Mouse (Mus musculus) layer of hippocampus, adult 11-12 months (tissue): ENCODE measurements at regions not wholly inside any gene's neighbourhood (a gene's known extent, or its start where the extent isn't known, plus 50 kb on each side); places are given as distances from the start of the nearest gene placed in this dataset.

Experiments
- DNase-seq: peaks from one replicate; pipeline ENCODE4 v3.0.0; 2022; ENCODE audit warnings: low spot score

DNA sequence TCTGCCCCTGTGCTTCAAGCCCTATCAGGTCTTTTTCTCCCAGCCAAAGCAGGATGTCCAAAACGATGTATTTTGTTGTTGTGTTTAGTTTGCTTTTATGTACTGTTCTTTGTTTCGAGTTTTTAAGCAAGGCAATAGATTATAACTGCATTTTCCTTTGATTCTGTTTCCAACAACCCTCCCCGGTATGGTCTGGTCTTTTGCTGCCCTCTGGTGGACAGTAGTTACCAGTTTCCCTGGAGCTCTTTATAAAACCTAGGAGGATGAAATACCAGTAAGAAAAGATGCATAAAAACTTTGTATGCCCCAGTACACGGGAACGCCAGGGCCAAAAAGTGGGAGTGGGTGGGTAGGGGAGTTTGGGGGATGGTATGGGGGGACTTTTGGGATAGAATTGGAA is 73.9 kb upstream of the Itm2a start:
- DNase-seq: peak; percentile 23

DNA sequence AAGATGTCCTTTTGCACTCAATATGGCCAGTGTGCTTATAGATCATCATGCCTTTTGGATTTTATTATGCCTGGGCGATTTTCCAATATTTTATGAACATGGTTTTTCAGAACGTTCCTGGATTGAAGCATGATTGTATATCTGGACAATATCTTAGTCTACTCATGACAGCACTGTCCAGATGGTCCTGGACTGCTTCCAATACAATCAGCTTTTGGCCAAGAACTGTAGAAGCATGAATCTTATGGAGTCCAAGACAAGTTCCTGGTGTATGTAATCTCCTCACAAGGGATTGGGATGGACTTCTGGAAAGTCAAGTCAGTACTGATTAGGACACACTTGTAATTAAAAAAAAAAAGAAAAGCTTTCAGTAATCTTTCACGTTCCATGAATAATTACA is 66.1 kb upstream of the Itm2a start:
- DNase-seq: no peak
